Mouse (Mus musculus) kidney, adult 2 months (tissue): ENCODE measurements around the gene Myh7. TPM values are rescaled to one million over a fixed set of nuclear protein-coding genes. Genes with fewer than 3 reads are reported as not detected.

Experiments
- DNase-seq: peaks from one replicate; pipeline ENCODE4 v3.0.0; 2021
- H3K27ac ChIP-seq: fragments of 200-500 bp; 2 replicates; pipeline ENCODE4 v1.5.1; 2012; ENCODE audit warnings: low read depth, low read length, control low read depth, inconsistent platforms; ENCODE audit not compliant: insufficient read depth
- H3K27me3 ChIP-seq: fragments of 200-500 bp; replicated peaks from 2 replicates; pipeline ENCODE4 v1.6.1; 2012; ENCODE audit warnings: mild to moderate bottlenecking, moderate library complexity, low read length, inconsistent platforms; ENCODE audit not compliant: control insufficient read depth, insufficient read depth
- H3K36me3 ChIP-seq: fragments of 200-500 bp; 2 replicates; pipeline ENCODE4 v1.6.1; 2012; ENCODE audit warnings: mild to moderate bottlenecking, moderate library complexity, low read length, inconsistent platforms; ENCODE audit not compliant: control insufficient read depth, insufficient read depth
- H3K4me1 ChIP-seq: fragments of 200-500 bp; 2 replicates; pipeline ENCODE4 v1.6.1; 2011; ENCODE audit warnings: low read length; ENCODE audit not compliant: control insufficient read depth, insufficient read depth
- H3K4me3 ChIP-seq: fragments of 200-500 bp; 2 replicates; pipeline ENCODE4 v1.5.1; 2011; ENCODE audit warnings: mild to moderate bottlenecking, low read depth, low read length, control low read depth; ENCODE audit not compliant: insufficient read depth
- CTCF ChIP-seq: fragments of 200-500 bp; conservative IDR thresholded peaks from 2 replicates; pipeline ENCODE4 v1.5.1; 2011; ENCODE audit warnings: low read depth, mild to moderate bottlenecking, control low read depth, low read length, moderate library complexity, mixed read lengths; ENCODE audit not compliant: insufficient read depth, insufficient read length
- POLR2A ChIP-seq: fragments of 200-500 bp; IDR thresholded peaks from one replicate; pipeline ENCODE4 v1.6.1; 2011; ENCODE audit warnings: low read depth, low read length, control low read depth
- WGBS: fragments of 180-500 bp; shearing (Covaris S2); methylation state at CpG from one replicate; pipeline ENCODE4 v1.1.7; 2018; 5-methylcytosine and 5-hydroxymethylcytosine counted together
- polyA plus RNA-seq: library from polyadenylated mRNA; depleted of rRNA; stranded (reverse); fragments of >200 nt; gene quantifications from 2 replicates; pipeline ENCODE4 v1.2.3, GENCODE M21; 2012

Gene Myh7
- polyA plus RNA-seq, 1 experiment, result 5.2 TPM

- H3K27me3 ChIP-seq, result no peaks in the 10 kb centered on the region
- TF ChIP-seq POLR2A (no peak), CTCF (no peak)
- H3K27ac ChIP-seq, result no peak overlapping the region
Observed at GRCm38 (mm10) chr14:54968344-54968743, 26.1 kb downstream of the Myh7 start.

GRCm38 (mm10) chr14:54967874-54968273 is 26.6 kb downstream of the Myh7 start:
- WGBS, result 95% methylated on average over 3 of the region's 3 CpGs
- Histone ChIP-seq H3K4me3 (no peak overlapping the region), H3K36me3 (no peaks in the 10 kb centered on the region), H3K27me3 (no peaks in the 10 kb centered on the region), H3K4me1 (no peaks in the 10 kb centered on the region), H3K27ac (no peak overlapping the region)
- TF ChIP-seq CTCF (no peak), POLR2A (no peak)
- no peak for DNase-seq

More at GRCm38 (mm10) chr14:54968344-54968743, 26.1 kb downstream of the Myh7 start:
- no peak for DNase-seq
- Histone ChIP-seq H3K4me3 (no peak overlapping the region), H3K4me1 (no peaks in the 10 kb centered on the region), H3K36me3 (no peaks in the 10 kb centered on the region)

- H3K4me1 ChIP-seq, result no peaks in the 10 kb centered on the region
- H3K36me3 ChIP-seq, result no peaks in the 10 kb centered on the region
- H3K27ac ChIP-seq, result no peak within 1 kb of the TSS
- no peak within 1 kb of the TSS for H3K4me3 ChIP-seq
- DNase-seq, result no peak
- WGBS, result 84% methylated on average over 7 of the region's 7 CpGs
- TF ChIP-seq POLR2A (no peak), CTCF (no peak)
- H3K27me3 ChIP-seq, result no peaks in the 10 kb centered on the region
Observed at GRCm38 (mm10) chr14:54966320-54966977, 28.0 kb downstream of the Myh7 start, which contains the start of gene Myh6. Gene Myh6 (minus strand): TSS chr14:54966927.

GRCm38 (mm10) chr14:54965631-54966030 is 28.8 kb downstream of the Myh7 start:
- Histone ChIP-seq H3K4me3 (no peak overlapping the region), H3K27me3 (no peaks in the 10 kb centered on the region), H3K4me1 (no peaks in the 10 kb centered on the region), H3K36me3 (no peaks in the 10 kb centered on the region), H3K27ac (no peak overlapping the region)
- 61% methylated on average over 6 of the region's 6 CpGs for WGBS
- no peak for DNase-seq
- TF ChIP-seq CTCF (no peak), POLR2A (no peak)

GRCm38 (mm10) chr14:54965044-54965443 is 29.4 kb downstream of the Myh7 start:
- no peak overlapping the region for H3K4me3 ChIP-seq
- no peak for TF ChIP-seq POLR2A
- TF ChIP-seq CTCF, result no peak
- H3K27ac ChIP-seq, result no peak overlapping the region
- no peaks in the 10 kb centered on the region for H3K36me3 ChIP-seq
- WGBS, result 70% methylated on average over 15 of the region's 15 CpGs
- no peaks in the 10 kb centered on the region for H3K4me1 ChIP-seq
- DNase-seq, result no peak
- H3K27me3 ChIP-seq, result no peaks in the 10 kb centered on the region

- WGBS, result 88% methylated on average over 11 of the region's 11 CpGs
- no peak for DNase-seq
- H3K4me1 ChIP-seq, result no peaks in the 10 kb centered on the region
Observed at GRCm38 (mm10) chr14:54963727-54964126, 30.7 kb downstream of the Myh7 start.

GRCm38 (mm10) chr14:54962714-54963113 is 31.7 kb downstream of the Myh7 start:
- no peak overlapping the region for H3K27ac ChIP-seq
- 84% methylated on average over 7 of the region's 7 CpGs for WGBS

More at GRCm38 (mm10) chr14:54963727-54964126, 30.7 kb downstream of the Myh7 start:
- no peaks in the 10 kb centered on the region for H3K27me3 ChIP-seq
- no peak overlapping the region for H3K4me3 ChIP-seq
- no peak overlapping the region for H3K27ac ChIP-seq
- H3K36me3 ChIP-seq, result no peaks in the 10 kb centered on the region
- TF ChIP-seq POLR2A (no peak), CTCF (no peak)

More at GRCm38 (mm10) chr14:54962714-54963113, 31.7 kb downstream of the Myh7 start:
- TF ChIP-seq POLR2A, result no peak
- TF ChIP-seq CTCF, result no peak
- Histone ChIP-seq H3K4me1 (no peaks in the 10 kb centered on the region), H3K4me3 (no peak overlapping the region), H3K27me3 (no peaks in the 10 kb centered on the region), H3K36me3 (no peaks in the 10 kb centered on the region)
- DNase-seq, result no peak
